8 mouse cellular contexts compared by ENCODE assay signal in genomic region chr13:95221882-95222568, GRCm38 (mm10). TPM values are rescaled to one million over a fixed set of nuclear protein-coding genes. Genes with fewer than 3 reads are reported as not detected.
DNase-seq lines count a peak whose midpoint lies in the region; ATAC-seq and TF ChIP-seq lines count a peak whose summit lies in the region.

No protein-coding gene starts in this region.

- H3K27me3 ChIP-seq in kidney, adult 2 months (replicated peaks; ENCODE audit: control insufficient read depth, insufficient read depth, low read length) = no peaks in the 10 kb centered on the region; the same call in 1 of the 2 replicates
- H3K27me3 ChIP-seq in hindbrain, embryonic 11.5 days (ENCODE audit: control insufficient read depth, insufficient read depth, low read length) = peaks cover 16% of the 10 kb centered on the region
- H3K27me3 ChIP-seq in liver, embryonic 13.5 days = peaks cover 51% of the 10 kb centered on the region

- ATAC-seq in hindbrain, embryonic 11.5 days (ENCODE audit: low FRiP score) = no peak
- ATAC-seq in liver, embryonic 13.5 days (ENCODE audit: low read depth) = no peak
- ATAC-seq in megakaryocyte-erythroid progenitor cell, adult 5-6 weeks (replicated peaks; ENCODE audit: low FRiP score, low TSS enrichment, poor library complexity, severe bottlenecking) = no peak

- H3K9ac ChIP-seq in hindbrain, embryonic 11.5 days (ENCODE audit: low read depth, low read length) = peak overlapping the region; percentile 68
- H3K9ac ChIP-seq in liver, embryonic 13.5 days = no peak overlapping the region

- no peaks in the 10 kb centered on the region for H3K36me3 ChIP-seq in kidney, adult 2 months (ENCODE audit: control insufficient read depth, insufficient read depth, low read length)
- H3K36me3 ChIP-seq in hindbrain, embryonic 11.5 days (ENCODE audit: control insufficient read depth, insufficient read depth, low read length) = no peaks in the 10 kb centered on the region
- H3K36me3 ChIP-seq in liver, embryonic 13.5 days = no peaks in the 10 kb centered on the region

- H3K4me1 ChIP-seq in kidney, adult 2 months (ENCODE audit: control insufficient read depth, insufficient read depth, low read length) = no peaks in the 10 kb centered on the region
- H3K4me1 ChIP-seq in hindbrain, embryonic 11.5 days (replicated peaks; ENCODE audit: control insufficient read depth, insufficient read depth, low read length) = 0 out of 2 replicates have a peak, but pooled peaks cover 4% of the 10 kb centered on the region
- no peaks in the 10 kb centered on the region for H3K4me1 ChIP-seq in liver, embryonic 13.5 days (replicated peaks)

- no peak for DNase-seq in kidney, adult 2 months
- no peak for DNase-seq in kidney, adult 8-10 months
- peak; percentile 44 for DNase-seq in brain, embryonic 14.5 days (ENCODE audit: low read depth)
- peak; percentile 34 for DNase-seq in hindbrain, embryonic 11.5 days (ENCODE audit: low spot score)
- no peak for DNase-seq in liver, embryonic 13.5 days
- DNase-seq in right cerebral cortex, postnatal 25 days = peak; percentile 50
- DNase-seq in T-cell, adult 2 months (ENCODE audit: low spot score) = no peak

- no peak for TF ChIP-seq POLR2A in kidney, adult 2 months (IDR thresholded peaks at IDR 0.05; ENCODE audit: low read depth, low read length)
- no peak for TF ChIP-seq POLR2A in brain, embryonic 14.5 days (IDR thresholded peaks at IDR 0.05; ENCODE audit: borderline replicate concordance, extremely low read depth, insufficient read depth, insufficient read length, poor library complexity, severe bottlenecking)

- no peak for TF ChIP-seq CTCF in kidney, adult 2 months (conservative IDR thresholded peaks at IDR 0.05; ENCODE audit: insufficient read depth, insufficient read length, low read depth, low read length)
- no peak for TF ChIP-seq CTCF in brain, embryonic 14.5 days (IDR thresholded peaks at IDR 0.05; ENCODE audit: borderline replicate concordance, extremely low read depth, insufficient read depth, insufficient read length)

- H3K4me3 ChIP-seq in kidney, adult 2 months (ENCODE audit: insufficient read depth, low read depth, low read length) = peak overlapping the region; percentile 55
- H3K4me3 ChIP-seq in hindbrain, embryonic 11.5 days (ENCODE audit: low read depth, low read length) = peak overlapping the region; percentile 68
- H3K4me3 ChIP-seq in liver, embryonic 13.5 days (replicated peaks) = peak overlapping the region; percentile 55

- no peak overlapping the region; the same call in 1 of the 2 replicates for H3K27ac ChIP-seq in kidney, adult 2 months (ENCODE audit: insufficient read depth, low read depth, low read length)
- no peak overlapping the region for H3K27ac ChIP-seq in hindbrain, embryonic 11.5 days (ENCODE audit: low read depth, low read length)
- no peak overlapping the region for H3K27ac ChIP-seq in liver, embryonic 13.5 days

- no peaks in the 10 kb centered on the region for H3K9me3 ChIP-seq in hindbrain, embryonic 11.5 days (ENCODE audit: control insufficient read depth, low read length)
- no peaks in the 10 kb centered on the region for H3K9me3 ChIP-seq in liver, embryonic 13.5 days (replicated peaks)

- peak overlapping the region; percentile 100 for H3K4me2 ChIP-seq in hindbrain, embryonic 11.5 days (replicated peaks; ENCODE audit: low read depth, low read length)
- H3K4me2 ChIP-seq in liver, embryonic 13.5 days = peak overlapping the region; percentile 67

- 10% methylated on average over 24 of the region's 24 CpGs for WGBS in kidney, adult 2 months
- WGBS in hindbrain, embryonic 11.5 days = 2% methylated on average over 24 of the region's 24 CpGs
- 5% methylated on average over 24 of the region's 24 CpGs for WGBS in liver, embryonic 13.5 days (ENCODE audit: insufficient replicate concordance)

RNA-seq across cellular contexts. Expression of gene Pde8b, which starts 28.1 kb away (rescaled TPM):
- polyA plus RNA-seq in kidney, adult 2 months (2012; rRNA removed) = 10.1 TPM in 2 replicates
- polyA plus RNA-seq in brain, embryonic 14.5 days (2012; rRNA removed) = 4.5 and 6.2 TPM in 2 replicates
- 3.1 and 3.3 TPM in 2 replicates for polyA plus RNA-seq in hindbrain, embryonic 11.5 days (2014; fragmentation: Nextera tagmentation; extraction: Ambion mirVana)
- 0.53 and 0.65 TPM in 2 replicates for polyA plus RNA-seq in liver, embryonic 13.5 days (2015; fragmentation: Nextera tagmentation; extraction: Ambion mirVana)
- 0.42 TPM in 1 of 2 replicates, not detected in the other for total RNA-seq in megakaryocyte-erythroid progenitor cell, adult 5-6 weeks (2014; fragmentation: Nextera tagmentation)
- total RNA-seq in megakaryocyte-erythroid progenitor cell, adult 5-6 weeks (2017) = not detected in 2 replicates

Comparison
In these comparisons a context has a peak if more than half of its experiments do, and no peak if none do; other contexts are left out.
1. DNase-seq: peak in brain, embryonic 14.5 days (single experiment), hindbrain, embryonic 11.5 days (single experiment) and right cerebral cortex, postnatal 25 days (single experiment); none in kidney, adult 2 months (single experiment), kidney, adult 8-10 months (0 of 2), liver, embryonic 13.5 days (single experiment) and T-cell, adult 2 months (single experiment).
2. Peak in every context shown above with its lines, with median percentiles within 50 percentile points of each other: H3K4me3 ChIP-seq.